Mouse (Mus musculus) cerebellum, adult 2 months (tissue): ENCODE results near the gene Itpka. TPM values are rescaled to one million over a fixed set of nuclear protein-coding genes. Genes with fewer than 3 reads are reported as not detected.
A peak's percentile ranks its signal among the peaks of the same experiment; 100 is the strongest.

ENCODE experiments used
- DNase-seq, 2 experiments: peaks; one replicate each; pipeline ENCODE4 v3.0.0; 2021
- H3K27ac ChIP-seq: fragments of 200-500 bp; 2 replicates; pipeline ENCODE4 v1.5.1; 2012; ENCODE audit warnings: low read length, control low read depth, inconsistent platforms; ENCODE audit not compliant: insufficient read depth
- H3K27me3 ChIP-seq: fragments of 200-500 bp; 2 replicates; pipeline ENCODE4 v1.6.1; 2012; ENCODE audit warnings: inconsistent platforms, mild to moderate bottlenecking, low read length, moderate library complexity; ENCODE audit not compliant: control insufficient read depth, insufficient read depth
- H3K4me1 ChIP-seq: fragments of 200-500 bp; 2 replicates; pipeline ENCODE4 v1.6.1; 2011; ENCODE audit warnings: low read length; ENCODE audit not compliant: control insufficient read depth, insufficient read depth
- H3K4me3 ChIP-seq: fragments of 200-500 bp; replicated peaks from 2 replicates; pipeline ENCODE3; 2011; ENCODE audit warnings: mild to moderate bottlenecking, low read depth, low read length, control low read depth; ENCODE audit not compliant: insufficient read depth
- CTCF ChIP-seq: fragments of 200-500 bp; IDR thresholded peaks from 2 replicates; pipeline ENCODE4 v1.5.1; 2011; ENCODE audit warnings: low read depth, mild to moderate bottlenecking, control low read depth, low read length, moderate library complexity, borderline replicate concordance; ENCODE audit not compliant: insufficient read depth
- POLR2A ChIP-seq: fragments of 200-500 bp; IDR thresholded peaks from 2 replicates; pipeline ENCODE4 v1.6.1; 2011; ENCODE audit warnings: low read length, control low read depth, borderline replicate concordance; ENCODE audit not compliant: insufficient read depth
- WGBS: fragments of 180-500 bp; shearing (Covaris S2); methylation state at CpG from one replicate; pipeline ENCODE4 v1.1.7; 2018; 5-methylcytosine and 5-hydroxymethylcytosine counted together
- polyA plus RNA-seq: library from polyadenylated mRNA; depleted of rRNA; stranded (reverse); fragments of >200 nt; gene quantifications from 2 replicates; pipeline ENCODE4 v1.2.3, GENCODE M21; 2012

The Itpka gene
- polyA plus RNA-seq, 1 experiment = 65.2 TPM

DNA sequence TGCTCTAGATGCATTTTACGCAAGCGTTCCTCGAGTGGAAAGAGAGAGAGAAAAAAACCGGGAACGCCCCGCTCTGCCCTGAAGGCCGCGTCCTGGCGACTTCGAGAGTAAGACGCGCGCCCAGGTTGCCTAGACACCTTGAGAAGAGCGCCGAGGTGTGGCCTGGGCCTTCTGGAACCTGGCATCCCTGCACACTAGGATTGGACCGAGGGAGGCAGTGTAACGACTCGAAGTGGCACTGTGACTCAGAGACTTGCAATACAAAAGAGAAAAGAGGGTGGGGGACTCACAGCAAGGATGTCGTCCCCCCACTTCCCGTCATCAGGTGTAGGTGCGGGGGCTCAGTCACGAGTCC, 1.6 kb downstream of the Itpka start:
- 30% methylated on average over 22 of the region's 22 CpGs for WGBS
- no peak for TF ChIP-seq POLR2A
- TF ChIP-seq CTCF = no peak
- Histone ChIP-seq H3K4me3 (no peak overlapping the region), H3K4me1 (no peaks in the 10 kb centered on the region; the same call in 1 of the 2 replicates), H3K27ac (no peak overlapping the region), H3K27me3 (peaks cover 14% of the 10 kb centered on the region; the same call in 1 of the 2 replicates)
- DNase-seq = no peak

DNA sequence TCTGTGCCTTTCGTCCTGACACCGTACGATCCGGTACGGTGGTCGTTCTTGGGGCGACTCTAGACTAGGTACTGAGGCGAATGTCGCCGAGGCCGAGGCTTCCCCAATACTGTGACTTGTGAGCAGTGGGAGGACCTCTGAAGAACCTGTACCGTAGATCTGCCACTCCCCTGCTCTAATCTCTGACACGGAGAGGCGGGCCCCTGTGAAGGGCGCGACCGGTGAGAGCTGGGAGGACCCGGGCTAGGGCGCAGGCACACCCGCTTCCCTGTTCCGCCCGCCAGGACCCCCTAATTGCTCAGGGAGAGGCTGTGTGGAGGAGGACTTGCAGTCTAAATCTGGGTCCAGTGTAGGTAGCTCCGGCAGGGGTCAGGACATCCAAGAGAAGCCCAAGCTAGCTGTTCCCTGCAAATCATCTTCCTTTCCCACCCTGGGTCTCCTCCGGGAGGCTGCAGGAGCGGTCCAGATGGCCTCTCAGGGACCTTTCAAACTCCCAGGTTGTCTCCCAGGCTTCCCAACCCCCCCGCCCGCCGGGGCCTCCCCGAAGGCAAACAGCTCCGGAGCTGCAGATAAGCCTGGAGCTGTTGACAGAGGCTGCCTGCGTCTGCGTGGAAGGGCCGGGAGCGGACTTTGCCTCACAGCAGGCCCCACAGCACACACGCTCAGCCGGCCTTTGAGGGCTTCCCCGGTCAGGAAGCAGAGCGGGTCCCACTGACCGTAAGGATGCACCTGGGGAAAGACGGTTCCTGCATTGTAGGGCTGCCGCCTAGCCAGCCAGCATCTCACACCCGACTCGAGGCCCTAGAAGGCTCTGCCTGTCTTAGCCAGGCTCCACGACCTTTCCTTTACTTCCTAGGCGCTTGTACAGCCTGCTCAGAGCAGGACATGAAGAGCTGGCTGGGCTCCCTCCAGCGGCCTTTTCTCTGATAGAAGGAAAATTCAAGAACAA, 2.3 kb downstream of the Itpka start:
- WGBS = 28% methylated on average over 46 of the region's 46 CpGs
- Histone ChIP-seq H3K27me3 (peaks cover 14% of the 10 kb centered on the region; the same call in 1 of the 2 replicates), H3K27ac (no peak overlapping the region), H3K4me3 (no peak overlapping the region), H3K4me1 (no peaks in the 10 kb centered on the region; the same call in 1 of the 2 replicates)
- DNase-seq = no peak
- TF ChIP-seq CTCF (no peak), POLR2A (no peak)

DNA sequence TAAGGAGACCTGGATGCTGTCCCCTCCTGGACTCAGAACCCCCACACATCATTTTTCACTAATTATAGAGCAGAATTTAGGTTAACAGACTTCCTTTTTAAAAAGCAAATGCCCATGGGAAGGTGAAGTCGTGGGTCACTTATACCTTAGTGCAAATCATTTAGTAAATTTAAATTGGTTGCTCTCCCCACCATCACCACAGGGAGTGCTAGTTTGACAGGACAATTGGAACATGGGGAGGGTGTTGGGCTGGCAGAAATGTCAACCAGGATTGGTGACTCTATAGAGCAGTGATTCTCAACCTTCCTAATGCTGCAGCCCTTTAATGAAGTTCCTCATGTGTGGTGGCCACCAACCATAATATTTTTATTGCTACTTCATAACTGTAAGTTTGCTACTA, 3.1 kb downstream of the Itpka start:
- TF ChIP-seq CTCF = peak; percentile 46; the same call in 1 of the 2 replicates
- no peak for TF ChIP-seq POLR2A
- Histone ChIP-seq H3K4me3 (no peak overlapping the region), H3K4me1 (no peaks in the 10 kb centered on the region; the same call in 1 of the 2 replicates), H3K27me3 (peaks cover 14% of the 10 kb centered on the region; the same call in 1 of the 2 replicates), H3K27ac (no peak overlapping the region)
- no peak for DNase-seq
- WGBS = 37% methylated on average over 1 of the region's 1 CpGs

DNA sequence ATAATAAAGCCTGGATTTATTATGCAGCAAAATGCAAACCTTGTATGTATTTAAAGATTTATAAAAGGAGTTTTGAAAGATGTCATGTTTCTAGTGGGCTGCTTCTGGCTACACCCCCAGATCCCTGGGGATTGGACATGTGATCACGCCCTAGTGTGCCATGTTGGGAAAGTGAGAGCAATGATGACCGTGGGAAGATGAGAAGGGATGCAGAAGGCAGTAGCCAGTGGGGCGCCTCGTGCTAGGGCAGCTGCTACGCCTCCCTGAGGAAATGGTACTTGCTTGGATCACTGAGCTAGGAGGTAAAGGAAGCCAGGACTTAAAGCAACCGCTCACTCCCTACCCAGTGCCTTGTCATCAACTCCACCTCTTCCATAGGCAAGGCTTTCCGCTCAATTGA, 5.4 kb downstream of the Itpka start:
- DNase-seq = no peak
- Histone ChIP-seq H3K4me3 (no peak overlapping the region), H3K4me1 (no peaks in the 10 kb centered on the region; the same call in 1 of the 2 replicates), H3K27ac (no peak overlapping the region), H3K27me3 (peaks cover 9% of the 10 kb centered on the region; the same call in 1 of the 2 replicates)
- TF ChIP-seq CTCF (no peak), POLR2A (no peak)
- 75% methylated on average over 7 of the region's 7 CpGs for WGBS

DNA sequence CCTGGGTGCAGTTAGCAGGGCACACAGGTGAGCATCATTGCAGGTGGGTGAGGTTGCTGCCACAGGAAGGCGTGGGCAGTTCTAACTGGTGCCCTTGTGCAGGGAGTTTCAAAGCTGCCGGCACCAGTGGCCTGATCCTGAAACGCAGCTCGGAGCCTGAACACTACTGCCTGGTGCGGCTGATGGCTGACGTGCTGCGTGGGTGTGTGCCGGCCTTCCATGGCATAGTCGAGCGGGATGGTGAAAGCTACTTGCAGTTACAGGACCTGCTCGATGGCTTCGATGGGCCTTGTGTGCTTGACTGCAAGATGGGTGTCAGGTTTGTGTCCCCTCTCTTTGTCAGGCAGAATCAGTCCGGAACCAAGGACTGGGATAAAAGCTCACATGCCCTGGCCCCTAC, 7.1 kb downstream of the Itpka start:
- WGBS = 77% methylated on average over 13 of the region's 13 CpGs
- TF ChIP-seq CTCF = no peak
- TF ChIP-seq POLR2A = no peak
- no peak for DNase-seq
- Histone ChIP-seq H3K4me1 (no peaks in the 10 kb centered on the region), H3K27ac (no peak overlapping the region), H3K27me3 (no peaks in the 10 kb centered on the region), H3K4me3 (no peak overlapping the region)

DNA sequence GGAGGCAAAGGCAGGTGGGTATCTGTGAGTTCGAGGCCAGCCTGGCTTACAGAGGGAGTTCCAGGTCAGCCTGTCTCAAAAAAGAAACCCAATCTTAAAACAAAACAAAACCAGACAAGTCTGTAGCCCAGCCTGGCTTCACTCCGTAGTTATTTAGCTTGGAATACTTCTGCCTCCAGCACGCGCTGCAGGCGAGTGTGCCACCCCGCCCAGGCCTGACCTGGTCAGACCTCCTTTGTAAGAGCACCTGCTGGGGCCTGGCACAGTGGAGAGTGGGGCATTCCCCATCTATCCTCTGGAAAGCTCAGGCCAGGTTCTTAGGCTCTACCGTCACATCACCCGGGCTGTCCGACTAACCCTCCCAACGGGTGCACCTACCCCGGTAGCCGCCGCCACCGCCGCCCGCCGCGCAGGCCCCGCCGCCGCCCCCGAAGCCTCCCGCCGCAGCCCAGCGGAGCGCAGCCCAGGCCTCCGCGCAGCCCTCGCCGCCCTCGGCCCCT, 15.5 kb downstream of the Itpka start:
- no peaks in the 10 kb centered on the region for H3K27me3 ChIP-seq
- no peaks in the 10 kb centered on the region for H3K4me1 ChIP-seq
- TF ChIP-seq CTCF (no peak), POLR2A (no peak)
- DNase-seq = peak in 1 of 2 experiments; percentile 38
- WGBS = 4% methylated on average over 31 of the region's 31 CpGs
- H3K27ac ChIP-seq = no peak overlapping the region
- peak overlapping the region; percentile 45 for H3K4me3 ChIP-seq

DNA sequence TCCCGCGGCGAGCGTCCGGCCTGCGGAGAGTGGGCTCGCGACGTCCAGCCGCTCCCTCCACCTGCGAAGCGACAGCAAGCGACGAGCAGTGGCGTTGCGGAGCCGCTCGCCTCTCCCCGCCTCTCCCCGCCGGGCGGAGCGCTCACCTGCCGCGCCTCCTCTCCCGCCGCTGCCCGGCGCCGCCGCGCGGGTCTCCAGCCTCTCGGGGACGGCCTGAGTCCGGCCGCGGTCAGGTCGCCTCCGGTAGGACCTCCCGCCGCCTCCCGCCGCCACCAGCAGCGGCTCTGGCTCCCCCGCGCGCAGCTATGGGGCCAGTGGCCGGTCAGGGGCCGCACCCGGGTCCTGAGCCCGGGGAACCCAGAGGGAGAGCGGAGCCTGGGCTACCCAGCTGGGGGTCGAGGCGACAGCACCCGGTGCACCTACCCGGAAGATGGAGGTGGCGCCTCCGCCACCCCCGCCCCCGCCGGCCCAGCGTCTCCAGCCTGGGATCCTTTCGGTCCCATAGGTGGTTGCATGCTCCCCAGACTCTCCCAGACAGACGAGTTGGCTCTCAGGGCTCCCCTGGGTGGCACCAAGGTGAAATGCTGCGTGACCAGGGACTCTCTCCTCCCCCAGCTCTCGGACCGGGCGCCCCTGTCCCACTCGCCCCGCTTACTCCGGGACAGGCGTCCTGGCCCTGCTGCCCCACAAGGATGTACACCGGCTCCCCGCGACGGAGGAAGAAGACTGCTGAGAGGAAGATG, 16.1 kb downstream of the Itpka start:
- no peak overlapping the region for H3K27ac ChIP-seq
- H3K4me1 ChIP-seq = no peaks in the 10 kb centered on the region
- under 1% methylated on average over 59 of the region's 77 CpGs for WGBS
- DNase-seq = peak; percentile 58 to 67
- no peak for TF ChIP-seq POLR2A
- no peak for TF ChIP-seq CTCF
- H3K27me3 ChIP-seq = no peaks in the 10 kb centered on the region
- peak overlapping the region; percentile 45 for H3K4me3 ChIP-seq
